Mouse (Mus musculus): ENCODE data around the gene Tap2.
A peak's percentile ranks its signal among the peaks of the same experiment; 100 is the strongest.

The Tap2 gene

GRCm38 (mm10) chr17:34196941-34197894 is 6.1 kb upstream of the Tap2 start, which contains the start of gene Psmb8:
Gene Psmb8 (plus strand): TSS chr17:34197721.
- peak; percentile 90 for DNase-seq

GRCm38 (mm10) chr17:34197904-34198520 is 5.3 kb upstream of the Tap2 start:
- peak; percentile 42 for DNase-seq

DNA sequence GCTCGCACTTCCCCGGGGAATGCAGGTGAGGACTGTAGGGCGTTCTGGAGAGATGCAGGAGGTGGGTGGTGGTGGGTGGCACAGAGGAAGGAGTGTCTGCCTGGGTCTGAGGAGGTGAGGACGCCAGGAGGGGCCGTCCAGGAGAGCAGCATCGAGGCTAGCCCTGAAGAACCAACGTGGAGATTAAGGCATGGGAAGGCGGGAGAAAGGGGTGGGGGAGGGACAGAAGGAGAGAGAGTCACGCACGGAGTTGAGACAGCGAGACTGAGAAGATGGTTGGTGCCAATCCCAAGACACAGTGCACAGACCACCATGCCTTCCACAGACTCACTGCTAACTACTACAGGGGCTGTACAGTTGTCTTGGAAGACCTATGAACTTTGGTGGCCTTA is 4.8 kb upstream of the Tap2 start:
- no peak for DNase-seq

GRCm38 (mm10) chr17:34199050-34199619 is 4.2 kb upstream of the Tap2 start:
- DNase-seq, result no peak

DNA sequence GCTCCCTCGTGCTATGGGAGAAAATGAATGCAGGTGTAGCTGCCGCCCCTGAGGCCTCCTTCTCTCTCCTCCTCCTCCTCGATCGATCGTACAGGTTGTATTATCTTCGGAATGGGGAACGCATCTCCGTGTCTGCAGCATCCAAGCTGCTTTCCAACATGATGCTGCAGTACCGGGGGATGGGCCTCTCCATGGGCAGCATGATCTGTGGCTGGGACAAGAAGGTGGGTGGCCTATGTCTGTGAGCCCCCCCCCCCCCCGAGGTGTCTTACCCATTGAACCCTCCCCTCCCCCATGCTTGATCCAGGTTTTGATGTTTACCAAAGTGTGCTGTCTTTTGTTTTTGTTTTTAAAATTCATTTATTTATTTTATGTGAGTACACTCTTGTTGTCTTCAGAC is 3.3 kb upstream of the Tap2 start:
- DNase-seq, result no peak

GRCm38 (mm10) chr17:34200772-34201505 is 2.4 kb upstream of the Tap2 start:
- DNase-seq, result no peak

DNA sequence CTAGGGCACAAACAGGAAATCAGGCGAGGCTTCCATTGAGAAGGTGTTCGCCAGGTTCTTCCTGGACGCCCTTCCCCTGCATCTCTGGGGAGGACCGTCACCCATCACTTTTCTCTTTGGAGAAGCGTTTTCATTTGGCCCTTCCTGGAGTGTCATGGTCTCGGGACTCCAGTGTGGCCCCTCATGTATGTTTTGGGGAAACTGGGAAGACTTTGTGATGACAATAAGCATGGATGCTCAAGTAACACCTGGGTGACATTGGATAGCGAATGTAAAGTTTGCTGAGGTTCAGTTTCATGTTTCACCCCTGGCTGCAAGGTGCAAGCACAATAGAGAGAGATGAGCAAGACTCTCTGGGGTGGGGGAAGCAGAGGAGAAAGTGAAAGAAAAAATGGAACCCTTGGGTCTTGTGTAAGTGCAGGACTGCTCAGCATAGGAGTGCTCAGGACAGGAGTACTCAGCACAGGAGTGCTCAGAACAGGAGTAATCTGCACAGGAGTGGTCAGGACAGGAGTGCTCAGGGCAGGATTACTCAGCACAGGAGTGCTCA is 1.7 kb upstream of the Tap2 start:
- no peak for DNase-seq

- no peak for DNase-seq
Measured at GRCm38 (mm10) chr17:34202760-34203442, 426 bp upstream of the Tap2 start.

GRCm38 (mm10) chr17:34204303-34205010 is 1.1 kb downstream of the Tap2 start:
- peak; percentile 82 for DNase-seq

DNA sequence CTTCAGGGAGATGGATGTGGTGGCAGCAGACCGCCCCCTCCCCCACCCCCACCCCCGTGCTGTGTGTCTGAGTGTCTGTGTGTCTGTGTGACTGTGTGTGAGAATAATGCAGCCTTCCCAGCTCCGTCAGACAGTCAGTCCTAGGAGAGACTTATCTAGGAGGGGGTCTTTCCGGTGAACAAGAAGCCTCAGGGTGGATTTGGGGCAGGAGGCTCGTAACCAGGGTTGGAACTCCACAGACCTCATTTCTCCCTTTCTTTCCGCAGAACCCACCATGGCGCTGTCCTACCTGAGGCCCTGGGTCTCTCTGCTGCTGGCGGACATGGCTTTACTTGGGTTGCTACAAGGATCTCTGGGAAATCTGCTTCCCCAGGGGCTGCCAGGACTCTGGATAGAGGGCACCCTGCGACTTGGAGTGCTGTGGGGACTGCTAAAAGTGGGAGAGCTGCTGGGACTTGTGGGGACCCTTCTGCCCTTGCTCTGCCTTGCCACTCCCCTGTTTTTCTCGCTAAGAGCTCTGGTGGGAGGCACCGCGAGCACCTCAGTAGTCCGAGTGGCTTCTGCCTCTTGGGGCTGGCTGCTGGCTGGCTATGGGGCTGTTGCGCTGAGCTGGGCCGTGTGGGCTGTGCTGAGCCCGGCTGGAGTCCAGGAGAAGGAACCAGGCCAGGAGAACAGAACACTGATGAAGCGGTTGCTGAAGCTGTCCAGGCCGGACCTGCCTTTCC is 1.9 kb downstream of the Tap2 start:
- DNase-seq, result peak; percentile 11

GRCm38 (mm10) chr17:34205746-34206176 is 2.4 kb downstream of the Tap2 start:
- DNase-seq, result peak; percentile 5

- DNase-seq, result peak; percentile 1
Measured at GRCm38 (mm10) chr17:34206731-34207130, 3.4 kb downstream of the Tap2 start.

DNA sequence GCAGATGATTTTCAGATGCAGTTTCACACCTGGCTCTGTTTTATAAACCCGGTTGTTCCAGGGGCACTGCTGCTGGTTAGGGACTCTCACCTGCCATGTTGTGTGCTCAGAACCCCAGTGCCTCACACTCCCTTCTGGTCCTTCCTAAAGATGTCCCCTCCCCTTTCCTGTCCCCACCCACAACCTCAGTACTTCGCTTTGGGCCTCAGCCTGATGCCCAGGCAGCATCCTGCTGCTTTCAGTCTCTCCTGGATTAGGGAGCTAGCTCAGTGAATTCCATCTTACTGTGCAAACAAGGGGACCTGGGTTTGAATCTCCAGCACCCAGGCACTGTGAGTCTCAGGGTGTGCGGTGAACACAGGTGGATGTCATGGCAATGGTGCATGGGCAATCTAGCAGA is 4.1 kb downstream of the Tap2 start:
- DNase-seq, result peak; percentile 0

DNA sequence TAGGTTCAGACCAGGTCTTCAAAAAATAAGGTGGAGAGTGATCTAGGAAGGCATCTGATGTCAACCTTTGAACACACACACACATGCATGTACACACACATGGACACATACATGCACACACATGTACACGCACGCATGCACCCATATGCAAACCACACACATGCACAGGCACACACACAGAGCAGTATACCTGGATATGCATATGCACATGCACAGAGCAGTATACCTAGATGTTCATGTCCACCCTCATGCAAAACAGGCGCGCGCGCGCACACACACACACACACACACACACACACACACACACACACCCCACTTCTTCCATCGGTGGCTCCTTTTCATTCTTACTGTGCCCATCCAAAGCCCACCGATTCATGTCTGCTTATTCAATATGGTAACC is 4.5 kb downstream of the Tap2 start:
- DNase-seq, result peak; percentile 1

- DNase-seq, result no peak
Measured at GRCm38 (mm10) chr17:34208421-34208820, 5.1 kb downstream of the Tap2 start.

- DNase-seq, result peak; percentile 1
Measured at GRCm38 (mm10) chr17:34209680-34210079, 6.4 kb downstream of the Tap2 start.

GRCm38 (mm10) chr17:34210599-34210998 is 7.3 kb downstream of the Tap2 start:
- peak; percentile 0 for DNase-seq

DNA sequence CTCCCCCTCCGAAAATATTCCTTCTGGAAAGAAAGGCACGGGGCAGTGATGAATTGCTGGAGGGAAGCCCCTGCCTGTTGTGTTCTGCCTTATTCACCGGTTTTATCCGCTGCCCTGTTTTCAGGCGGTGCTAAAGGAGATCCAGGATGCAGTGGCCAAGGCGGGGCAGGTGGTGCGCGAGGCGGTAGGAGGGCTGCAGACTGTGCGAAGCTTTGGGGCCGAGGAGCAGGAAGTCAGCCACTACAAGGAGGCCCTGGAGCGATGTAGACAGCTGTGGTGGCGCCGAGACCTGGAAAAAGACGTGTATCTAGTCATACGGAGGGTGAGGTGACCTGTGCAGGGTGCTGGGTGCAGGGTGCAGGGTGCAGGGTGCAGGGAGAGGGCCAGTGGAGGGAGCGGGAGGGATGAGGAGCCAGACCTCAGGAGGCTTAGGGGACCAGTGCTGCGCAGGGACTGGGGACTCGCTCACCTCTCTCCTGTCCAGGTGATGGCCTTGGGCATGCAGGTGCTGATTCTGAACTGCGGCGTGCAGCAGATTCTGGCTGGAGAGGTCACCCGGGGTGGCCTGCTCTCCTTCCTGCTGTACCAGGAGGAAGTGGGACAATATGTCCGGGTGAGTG is 8.5 kb downstream of the Tap2 start:
- no peak for DNase-seq

DNA sequence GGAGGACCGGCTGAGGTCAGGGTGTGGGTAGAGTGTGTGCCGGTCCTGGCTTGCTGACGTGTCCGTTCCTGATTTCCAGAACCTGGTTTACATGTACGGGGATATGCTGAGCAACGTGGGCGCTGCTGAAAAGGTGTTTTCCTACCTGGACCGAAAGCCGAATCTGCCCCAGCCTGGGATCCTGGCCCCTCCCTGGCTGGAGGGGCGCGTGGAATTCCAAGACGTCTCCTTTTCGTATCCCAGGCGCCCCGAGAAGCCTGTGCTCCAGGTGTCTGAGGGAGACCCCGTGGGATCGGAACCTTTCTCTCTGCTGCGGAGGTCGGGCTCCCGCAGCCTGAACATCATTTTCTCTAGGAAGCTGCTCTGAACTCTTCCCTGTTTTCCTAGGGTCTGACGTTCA is 10.6 kb downstream of the Tap2 start:
- DNase-seq, result no peak

- DNase-seq, result no peak
Measured at GRCm38 (mm10) chr17:34215176-34215575, 11.8 kb downstream of the Tap2 start.

Measured in layer of hippocampus, adult 9-11 months (tissue).